Mouse (Mus musculus) erythroblast, embryonic 14.5 days (primary cell): ENCODE results near the gene Hectd4.

Experiments
- GATA1 ChIP-seq: IDR thresholded peaks from 2 replicates; pipeline ENCODE4 v1.6.1; 2012; ENCODE audit warnings: low read length, inconsistent platforms, mixed read lengths
- TAL1 ChIP-seq: IDR thresholded peaks from 3 replicates; pipeline ENCODE4 v1.6.1; 2012; ENCODE audit warnings: low read length, inconsistent platforms, mixed read lengths

- no peak for TF ChIP-seq GATA1
- no peak for TF ChIP-seq TAL1
Measured at GRCm38 (mm10) chr5:121204132-121205089, 15.6 kb upstream of the Hectd4 start, which contains the start of gene Rpl6.
